Mouse (Mus musculus): Measurements from ENCODE around the gene Gm10638. TPM values are rescaled to one million over a fixed set of nuclear protein-coding genes. Genes with fewer than 3 reads are reported as not detected.

Gene Gm10638
- 1.1 and 1.3 TPM in 2 replicates for polyA plus RNA-seq (2015; fragmentation: Nextera tagmentation; extraction: Ambion mirVana)

DNA sequence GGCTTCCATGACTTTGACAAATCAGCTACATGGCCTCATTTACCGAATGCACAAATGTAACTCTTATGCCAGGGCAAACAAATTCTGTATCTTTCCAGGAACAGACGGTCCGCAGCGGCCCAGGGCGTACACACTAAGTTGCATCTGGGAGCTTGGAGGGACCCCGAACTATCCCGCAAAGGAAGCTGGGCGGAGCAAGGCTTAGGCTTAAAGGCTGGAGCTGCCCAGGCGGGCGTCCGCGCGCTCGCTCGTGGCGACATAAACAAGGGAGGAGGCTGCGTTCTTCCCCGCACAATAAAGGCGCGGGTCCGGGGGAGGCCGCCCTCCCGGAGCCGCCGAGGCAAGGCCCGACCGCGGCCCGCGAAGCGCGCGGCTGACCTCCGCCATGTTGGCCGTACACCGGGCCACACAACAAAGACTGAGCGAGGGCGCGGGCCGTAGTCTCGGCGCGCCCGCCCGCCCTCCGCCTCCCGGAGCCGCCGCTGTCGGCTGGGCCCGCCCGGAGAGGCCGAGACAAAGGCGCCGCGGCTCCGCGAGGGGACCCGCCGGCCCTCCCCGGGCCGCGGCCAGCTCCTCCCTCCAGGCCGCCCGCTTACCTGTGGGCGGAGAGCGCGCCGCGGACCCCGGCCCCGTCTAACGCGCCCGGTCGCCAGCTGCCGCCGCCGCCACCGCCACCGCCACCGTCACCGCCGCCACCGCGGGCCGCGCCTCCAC lies at the start of gene Gm10638, which contains the start of gene Siah1a:
Gene Gm10638, plus strand, starts transcription at position 479 of the 714 bp plus-strand sequence.
Gene Siah1a, minus strand, starts transcription at position 714 of the 714 bp plus-strand sequence.
- Histone ChIP-seq H3K27me3 (peaks cover 3% of the 10 kb centered on the region; the same call in 1 of the 2 replicates), H3K36me3 (no peaks in the 10 kb centered on the region; the same call in 1 of the 2 replicates), H3K27ac (peak within 1 kb of the TSS; percentile 94), H3K9ac (peak within 1 kb of the TSS; percentile 98), H3K4me2 (peak within 1 kb of the TSS; percentile 90), H3K4me1 (replicated peaks) (peaks cover 53% of the 10 kb centered on the region), H3K9me3 (replicated peaks) (no peaks in the 10 kb centered on the region), H3K4me3 (replicated peaks) (peak within 1 kb of the TSS; percentile 85)
- WGBS (ENCODE audit: insufficient replicate concordance), result under 1% methylated on average over 80 of the region's 88 CpGs
- ATAC-seq (ENCODE audit: low read depth), result peak; percentile 76
- peak; percentile 64 for DNase-seq

DNA sequence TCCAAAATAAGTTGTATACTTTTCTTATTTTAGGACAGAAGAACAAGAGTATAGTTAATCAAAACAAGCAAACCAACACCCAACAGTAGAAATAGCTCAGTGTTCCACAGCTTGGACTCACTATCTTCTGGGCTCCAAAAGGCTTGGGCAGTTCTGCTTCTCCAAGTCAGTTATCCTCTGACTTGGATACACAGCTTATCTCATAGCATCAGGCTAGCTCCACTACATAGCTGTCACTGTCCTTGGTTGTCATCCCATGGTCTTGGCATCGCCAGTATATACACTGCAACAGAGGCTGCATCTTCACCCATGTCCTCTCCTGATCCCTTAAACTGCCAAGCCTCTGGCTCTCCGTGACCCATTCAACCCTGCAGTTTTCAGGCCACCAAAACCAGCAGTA lies 49.8 kb upstream of the Gm10638 start:
- Histone ChIP-seq H3K4me2 (no peak overlapping the region), H3K36me3 (peaks cover 17% of the 10 kb centered on the region; the same call in 1 of the 2 replicates), H3K27ac (no peak overlapping the region), H3K9me3 (replicated peaks) (no peaks in the 10 kb centered on the region), H3K9ac (no peak overlapping the region), H3K4me3 (replicated peaks) (no peak overlapping the region), H3K27me3 (no peaks in the 10 kb centered on the region), H3K4me1 (replicated peaks) (peaks cover 23% of the 10 kb centered on the region)
- ATAC-seq (ENCODE audit: low read depth), result peak; percentile 68
- WGBS (ENCODE audit: insufficient replicate concordance), result 81% methylated on average over 2 of the region's 2 CpGs
- no peak for DNase-seq

DNA sequence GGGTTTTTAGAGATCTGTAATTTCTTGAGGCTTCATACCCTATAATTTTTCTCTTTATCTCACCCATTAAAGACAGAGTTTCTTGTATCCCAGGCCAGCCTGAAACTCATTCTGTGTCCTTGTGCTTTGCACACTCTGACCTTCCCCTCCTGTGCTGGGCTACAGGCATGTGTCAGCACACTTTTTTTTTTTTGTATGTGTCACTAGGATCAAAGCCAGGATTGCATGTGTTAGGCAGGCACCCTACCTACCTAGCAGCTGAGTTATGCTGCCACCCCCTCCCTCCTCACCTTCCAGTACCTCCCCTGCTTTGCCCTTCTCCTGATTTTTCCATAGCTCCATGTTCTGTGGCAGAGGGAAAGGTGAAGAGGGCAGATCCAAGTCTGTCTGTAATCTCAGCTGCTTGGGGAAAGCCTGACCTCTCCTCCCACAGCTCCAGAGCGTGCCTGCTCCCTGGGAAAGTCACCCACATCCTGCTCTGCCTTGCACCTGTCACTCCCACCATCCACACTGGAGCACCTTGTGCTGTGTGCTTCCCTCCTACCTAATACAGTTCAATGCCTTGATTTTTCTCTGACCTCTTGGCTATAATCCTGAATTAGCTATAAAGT lies 46.6 kb upstream of the Gm10638 start:
- no peak overlapping the region for H3K9ac ChIP-seq
- no peak overlapping the region for H3K4me3 ChIP-seq (replicated peaks)
- H3K27me3 ChIP-seq, result no peaks in the 10 kb centered on the region
- peaks cover 10% of the 10 kb centered on the region; the same call in 1 of the 2 replicates for H3K36me3 ChIP-seq
- no peaks in the 10 kb centered on the region for H3K9me3 ChIP-seq (replicated peaks)
- peaks cover 32% of the 10 kb centered on the region for H3K4me1 ChIP-seq (replicated peaks)
- ATAC-seq (ENCODE audit: low read depth) (no peak), DNase-seq (no peak)
- 63% methylated on average over 1 of the region's 1 CpGs for WGBS (ENCODE audit: insufficient replicate concordance)
- no peak overlapping the region for H3K4me2 ChIP-seq
- no peak overlapping the region for H3K27ac ChIP-seq

DNA sequence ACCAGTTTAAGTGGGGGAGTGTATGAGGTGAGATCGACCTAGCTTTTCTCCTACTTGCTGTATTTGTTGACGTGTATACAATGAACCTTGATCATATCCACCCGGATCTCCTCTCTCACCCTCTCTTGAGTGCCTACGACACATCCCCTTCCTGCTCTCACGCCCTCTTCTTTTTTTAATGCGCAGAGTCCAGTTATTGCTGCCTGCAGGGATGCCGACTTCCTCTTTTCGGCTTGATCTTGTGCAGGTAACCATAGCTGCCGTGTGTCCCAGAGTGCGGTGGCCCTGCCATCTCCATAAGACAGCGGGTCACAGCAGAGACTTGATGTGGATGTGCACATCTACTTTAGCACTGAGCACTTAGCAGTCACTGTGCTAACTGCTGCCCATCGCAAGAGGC lies 46.0 kb upstream of the Gm10638 start:
- WGBS (ENCODE audit: insufficient replicate concordance), result 75% methylated on average over 12 of the region's 12 CpGs
- H3K9ac ChIP-seq, result no peak overlapping the region
- H3K4me2 ChIP-seq, result no peak overlapping the region
- H3K27me3 ChIP-seq, result no peaks in the 10 kb centered on the region
- no peak overlapping the region for H3K4me3 ChIP-seq (replicated peaks)
- ATAC-seq (ENCODE audit: low read depth) (no peak), DNase-seq (no peak)
- peaks cover 10% of the 10 kb centered on the region; the same call in 1 of the 2 replicates for H3K36me3 ChIP-seq
- no peaks in the 10 kb centered on the region for H3K9me3 ChIP-seq (replicated peaks)
- H3K4me1 ChIP-seq (replicated peaks), result peaks cover 29% of the 10 kb centered on the region
- no peak overlapping the region for H3K27ac ChIP-seq

DNA sequence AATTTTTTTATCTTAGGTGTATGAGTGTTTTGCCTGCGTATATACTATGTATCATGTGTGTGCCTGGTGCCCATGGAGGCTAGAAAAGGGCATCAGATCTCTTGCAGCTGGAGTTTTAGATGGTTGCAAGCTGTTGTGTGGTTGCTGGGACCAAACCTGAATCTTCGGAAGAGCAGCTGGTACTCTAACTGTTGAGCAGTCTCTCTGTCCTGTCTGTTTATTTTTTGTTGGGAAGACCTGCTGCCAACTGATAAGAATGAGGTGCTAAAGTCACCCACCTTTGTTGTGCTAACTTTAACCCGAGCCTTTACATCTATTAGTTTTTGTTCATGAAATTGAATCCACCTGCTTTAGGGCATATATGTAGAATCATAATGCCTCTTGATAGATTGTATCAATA lies 43.0 kb upstream of the Gm10638 start:
- Histone ChIP-seq H3K36me3 (no peaks in the 10 kb centered on the region), H3K9ac (no peak overlapping the region), H3K27ac (no peak overlapping the region), H3K9me3 (replicated peaks) (no peaks in the 10 kb centered on the region), H3K4me1 (replicated peaks) (peaks cover 35% of the 10 kb centered on the region), H3K4me2 (no peak overlapping the region), H3K4me3 (replicated peaks) (no peak overlapping the region), H3K27me3 (no peaks in the 10 kb centered on the region)
- ATAC-seq (ENCODE audit: low read depth) (peak; percentile 85), DNase-seq (no peak)
- 28% methylated on average over 3 of the region's 3 CpGs for WGBS (ENCODE audit: insufficient replicate concordance)

DNA sequence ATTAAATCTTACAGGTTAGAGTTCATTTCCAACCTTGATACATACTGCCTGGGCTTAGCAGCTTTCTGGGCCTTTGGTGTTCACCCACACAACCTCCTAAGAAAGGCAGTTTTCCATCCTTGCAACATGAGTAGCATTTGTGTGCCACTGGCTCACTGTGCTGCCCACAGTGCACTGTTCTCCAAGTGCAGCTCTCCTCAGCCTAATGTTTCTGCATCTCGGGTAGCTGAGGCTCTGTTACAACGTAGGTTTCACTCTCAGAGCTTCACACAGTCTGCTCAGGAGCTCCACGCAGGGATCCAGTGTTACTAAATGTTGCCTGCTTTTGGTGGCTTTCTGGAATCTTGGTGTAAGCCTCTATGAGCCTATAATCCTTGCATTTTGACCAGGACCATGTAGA lies 40.2 kb upstream of the Gm10638 start:
- DNase-seq, result no peak
- H3K9me3 ChIP-seq (replicated peaks), result no peaks in the 10 kb centered on the region
- no peak overlapping the region for H3K4me3 ChIP-seq (replicated peaks)
- no peak overlapping the region for H3K4me2 ChIP-seq
- ATAC-seq (ENCODE audit: low read depth), result no peak
- 0 out of 2 replicates have a peak, but pooled peaks cover 10% of the 10 kb centered on the region for H3K36me3 ChIP-seq
- no peak overlapping the region for H3K9ac ChIP-seq
- H3K27me3 ChIP-seq, result no peaks in the 10 kb centered on the region
- H3K4me1 ChIP-seq (replicated peaks), result peaks cover 55% of the 10 kb centered on the region
- H3K27ac ChIP-seq, result no peak overlapping the region
- 77% methylated on average over 3 of the region's 3 CpGs for WGBS (ENCODE audit: insufficient replicate concordance)

DNA sequence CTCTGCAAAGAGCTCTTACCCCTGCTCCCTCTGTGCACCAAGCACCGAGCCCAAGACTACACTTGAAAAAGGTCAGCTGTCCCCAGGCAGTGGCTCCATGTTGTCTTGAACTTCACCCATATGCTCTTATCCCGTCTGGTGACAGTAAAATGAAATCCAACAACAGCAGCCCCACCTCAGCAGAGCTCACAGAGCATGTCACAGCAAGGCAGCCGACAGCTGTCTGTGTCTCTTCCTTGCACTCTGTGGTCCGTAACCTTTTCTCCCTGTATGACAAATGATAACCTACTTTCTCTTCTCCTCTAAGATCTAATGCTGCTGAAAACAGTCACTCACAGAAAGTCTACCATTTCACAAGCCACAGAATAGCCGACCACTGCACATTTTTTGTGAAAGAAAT lies 38.7 kb upstream of the Gm10638 start:
- H3K4me2 ChIP-seq, result no peak overlapping the region
- H3K27ac ChIP-seq, result peak overlapping the region; percentile 75; the same call in 1 of the 2 replicates
- DNase-seq (no peak), ATAC-seq (ENCODE audit: low read depth) (no peak)
- 41% methylated on average over 5 of the region's 5 CpGs for WGBS (ENCODE audit: insufficient replicate concordance)
- 0 out of 2 replicates have a peak, but pooled peaks cover 13% of the 10 kb centered on the region for H3K36me3 ChIP-seq
- no peak overlapping the region for H3K9ac ChIP-seq
- H3K4me1 ChIP-seq (replicated peaks), result peaks cover 56% of the 10 kb centered on the region
- H3K9me3 ChIP-seq (replicated peaks), result no peaks in the 10 kb centered on the region
- H3K4me3 ChIP-seq (replicated peaks), result no peak overlapping the region
- H3K27me3 ChIP-seq, result no peaks in the 10 kb centered on the region

DNA sequence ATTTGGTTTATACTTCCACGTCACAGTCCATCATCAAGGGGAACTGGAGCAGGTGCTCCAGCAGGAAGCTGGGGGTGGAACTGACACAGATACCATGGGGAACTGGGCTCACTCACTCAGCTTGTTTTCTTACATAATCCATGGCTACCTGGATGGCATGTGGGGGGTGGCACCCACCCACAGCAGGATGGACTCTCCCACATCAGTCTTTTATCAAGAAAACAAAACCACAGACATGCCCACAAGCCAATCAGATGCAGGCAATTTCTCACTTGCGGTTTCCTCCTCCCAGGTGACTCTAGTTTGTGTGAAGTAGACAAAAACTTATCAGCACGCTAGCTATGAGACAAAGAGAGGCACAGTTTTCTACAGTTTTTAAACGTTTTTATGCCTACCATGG lies 37.6 kb upstream of the Gm10638 start:
- ATAC-seq (ENCODE audit: low read depth), result peak; percentile 86
- no peaks in the 10 kb centered on the region for H3K27me3 ChIP-seq
- peaks cover 60% of the 10 kb centered on the region for H3K4me1 ChIP-seq (replicated peaks)
- WGBS (ENCODE audit: insufficient replicate concordance), result 14% methylated on average over 4 of the region's 4 CpGs
- H3K9ac ChIP-seq, result peak overlapping the region; percentile 36; the same call in 1 of the 2 replicates
- H3K27ac ChIP-seq, result peak overlapping the region; percentile 75
- 0 out of 2 replicates have a peak, but pooled peaks cover 13% of the 10 kb centered on the region for H3K36me3 ChIP-seq
- no peak overlapping the region for H3K4me3 ChIP-seq (replicated peaks)
- peak; percentile 63 for DNase-seq
- H3K4me2 ChIP-seq, result peak overlapping the region; percentile 45
- no peaks in the 10 kb centered on the region for H3K9me3 ChIP-seq (replicated peaks)

DNA sequence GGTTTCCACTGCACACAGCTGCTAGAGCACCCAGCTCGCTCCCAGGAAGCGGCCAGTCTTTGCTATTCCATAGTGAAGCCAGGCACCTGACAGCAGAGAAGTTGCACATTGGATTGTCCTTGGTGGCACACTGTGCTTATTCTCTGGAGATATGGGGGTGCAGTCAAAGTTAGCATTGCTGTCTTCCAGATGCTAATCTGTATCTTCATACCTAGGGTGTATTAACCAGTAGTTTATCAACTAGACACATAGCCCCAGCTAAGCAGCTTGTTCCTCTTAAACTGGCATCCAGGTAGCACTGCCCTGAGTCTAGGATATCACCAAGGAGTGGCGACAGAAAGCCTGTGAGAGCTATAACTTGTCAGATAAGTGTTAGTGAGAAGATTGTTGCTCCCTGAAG lies 32.9 kb upstream of the Gm10638 start:
- peaks cover 35% of the 10 kb centered on the region for H3K36me3 ChIP-seq
- ATAC-seq (ENCODE audit: low read depth), result peak; percentile 80
- no peaks in the 10 kb centered on the region for H3K9me3 ChIP-seq (replicated peaks)
- 55% methylated on average over 3 of the region's 3 CpGs for WGBS (ENCODE audit: insufficient replicate concordance)
- H3K4me3 ChIP-seq (replicated peaks), result no peak overlapping the region
- no peak for DNase-seq
- H3K4me2 ChIP-seq, result no peak overlapping the region
- no peak overlapping the region for H3K9ac ChIP-seq
- H3K27ac ChIP-seq, result peak overlapping the region; percentile 57
- H3K4me1 ChIP-seq (replicated peaks), result peaks cover 37% of the 10 kb centered on the region
- no peaks in the 10 kb centered on the region for H3K27me3 ChIP-seq

DNA sequence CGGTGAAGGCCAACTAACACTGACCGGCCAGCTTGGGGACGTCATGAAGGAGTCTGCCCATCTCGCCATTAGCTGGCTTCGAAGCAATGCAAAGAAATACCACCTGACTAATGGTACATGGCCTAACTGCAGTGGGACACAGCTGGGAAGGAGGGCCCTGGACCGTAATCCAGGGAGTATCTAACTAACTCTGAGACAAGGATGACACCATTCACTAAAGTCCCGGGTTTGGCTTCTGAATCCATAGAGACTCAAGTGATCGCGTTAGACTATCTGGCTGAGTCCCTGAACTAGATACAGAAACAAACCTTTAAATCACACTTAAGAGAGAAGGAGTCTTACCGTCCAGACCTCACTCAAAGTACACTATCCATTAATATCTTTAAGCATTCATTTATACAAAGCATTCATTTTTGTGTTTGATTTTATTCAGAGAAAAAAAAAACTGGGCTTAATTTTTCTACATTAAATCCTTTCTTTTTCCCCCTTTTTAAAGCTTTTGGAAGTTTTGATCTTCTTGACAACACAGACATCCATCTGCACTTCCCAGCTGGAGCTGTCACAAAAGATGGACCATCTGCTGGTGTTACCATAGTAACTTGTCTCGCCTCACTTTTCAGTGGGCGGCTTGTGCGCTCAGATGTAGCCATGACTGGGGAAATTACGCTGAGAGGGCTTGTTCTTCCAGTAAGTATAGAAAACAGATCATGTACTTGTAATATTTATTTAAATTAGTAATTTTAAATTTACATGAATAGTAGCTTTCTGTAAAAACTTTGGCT lies 31.9 kb upstream of the Gm10638 start:
- Histone ChIP-seq H3K4me1 (replicated peaks) (peaks cover 27% of the 10 kb centered on the region), H3K27me3 (no peaks in the 10 kb centered on the region), H3K9ac (no peak overlapping the region), H3K9me3 (replicated peaks) (no peaks in the 10 kb centered on the region), H3K4me2 (no peak overlapping the region), H3K36me3 (peaks cover 45% of the 10 kb centered on the region), H3K27ac (0 out of 2 replicates have a peak overlapping the region, but pooled peaks have one; percentile 57), H3K4me3 (replicated peaks) (no peak overlapping the region)
- DNase-seq, result no peak
- no peak for ATAC-seq (ENCODE audit: low read depth)
- WGBS (ENCODE audit: insufficient replicate concordance), result 84% methylated on average over 14 of the region's 14 CpGs

Measured in liver, embryonic 13.5 days (tissue).